Mouse (Mus musculus) neural tube, embryonic 15.5 days (tissue): Measurements from ENCODE around the gene Fbxo3. TPM values are rescaled to one million over a fixed set of nuclear protein-coding genes. Genes with fewer than 3 reads are reported as not detected.
"Not testable (repeated sequence)": the region's sequence is repeated elsewhere in the genome, so short reads cannot be mapped to it uniquely, and the experiment has no call there.

ENCODE experiments used
- ATAC-seq: fragments of 200-750 bp; cut with Nextera tagmentation; 2 replicates; pipeline ENCODE4 v1.8.0; 2017; ENCODE audit warnings: mild to moderate bottlenecking, moderate TSS enrichment, moderate library complexity; ENCODE audit not compliant: low FRiP score
- H3K27ac ChIP-seq: fragments of 300-500 bp; sonication (generic); replicated peaks from 2 replicates; pipeline ENCODE4 v1.5.1; 2015; ENCODE audit warnings: mild to moderate bottlenecking, inconsistent platforms
- H3K27me3 ChIP-seq: fragments of 300-500 bp; sonication (generic); replicated peaks from 2 replicates; pipeline ENCODE4 v1.6.1; 2015; ENCODE audit warnings: inconsistent platforms
- H3K36me3 ChIP-seq: fragments of 300-500 bp; sonication (generic); 2 replicates; pipeline ENCODE4 v1.6.1; 2015; ENCODE audit warnings: inconsistent platforms
- H3K4me1 ChIP-seq: fragments of 300-500 bp; sonication (generic); 2 replicates; pipeline ENCODE4 v1.6.1; 2015; ENCODE audit warnings: inconsistent platforms
- H3K4me2 ChIP-seq: fragments of 300-500 bp; sonication (generic); 2 replicates; pipeline ENCODE4 v1.6.1; 2015; ENCODE audit warnings: inconsistent platforms, mild to moderate bottlenecking, moderate library complexity
- H3K4me3 ChIP-seq: fragments of 300-500 bp; sonication (generic); replicated peaks from 2 replicates; pipeline ENCODE4 v1.5.1; 2015; ENCODE audit warnings: mild to moderate bottlenecking, inconsistent platforms
- H3K9ac ChIP-seq: fragments of 300-500 bp; sonication (generic); replicated peaks from 2 replicates; pipeline ENCODE4 v1.6.1; 2015; ENCODE audit warnings: mild to moderate bottlenecking, inconsistent platforms
- H3K9me3 ChIP-seq: fragments of 300-500 bp; sonication (generic); replicated peaks from 2 replicates; pipeline ENCODE4 v1.6.1; 2016; ENCODE audit warnings: inconsistent platforms
- WGBS: fragments of 180-500 bp; shearing (Covaris S2); methylation state at CpG from one replicate; pipeline ENCODE4 v1.1.7; 2015; ENCODE audit warnings: mixed read lengths; 5-methylcytosine and 5-hydroxymethylcytosine counted together
- polyA plus RNA-seq: library from polyadenylated mRNA; unstranded; fragments of >200 nt; fragmentation: Nextera tagmentation; extraction: Ambion mirVana; gene quantifications from 2 replicates; pipeline ENCODE4 v1.2.1, GENCODE M21; 2015

Gene Fbxo3
- polyA plus RNA-seq, 1 experiment from 2014 or later: 70.9 TPM

GRCm38 (mm10) chr2:104007793-104008519 lies 19.6 kb upstream of the Fbxo3 start:
- Histone ChIP-seq H3K4me3 (no peak overlapping the region), H3K27ac (no peak overlapping the region), H3K27me3 (no peaks in the 10 kb centered on the region; the same call in 1 of the 2 replicates), H3K36me3 (no peaks in the 10 kb centered on the region), H3K4me2 (no peak overlapping the region), H3K9ac (no peak overlapping the region), H3K4me1 (no peaks in the 10 kb centered on the region), H3K9me3 (no peaks in the 10 kb centered on the region)
- no peak for ATAC-seq
- WGBS: 86% methylated on average over 7 of the region's 7 CpGs

- not testable (repeated sequence) for H3K36me3 ChIP-seq, H3K4me2 ChIP-seq, H3K27me3 ChIP-seq, H3K27ac ChIP-seq, H3K9me3 ChIP-seq, H3K9ac ChIP-seq, H3K4me1 ChIP-seq, ATAC-seq, H3K4me3 ChIP-seq
- WGBS: 95% methylated on average over 3 of the region's 3 CpGs
Measured at GRCm38 (mm10) chr2:104008853-104009252, 18.7 kb upstream of the Fbxo3 start.

DNA sequence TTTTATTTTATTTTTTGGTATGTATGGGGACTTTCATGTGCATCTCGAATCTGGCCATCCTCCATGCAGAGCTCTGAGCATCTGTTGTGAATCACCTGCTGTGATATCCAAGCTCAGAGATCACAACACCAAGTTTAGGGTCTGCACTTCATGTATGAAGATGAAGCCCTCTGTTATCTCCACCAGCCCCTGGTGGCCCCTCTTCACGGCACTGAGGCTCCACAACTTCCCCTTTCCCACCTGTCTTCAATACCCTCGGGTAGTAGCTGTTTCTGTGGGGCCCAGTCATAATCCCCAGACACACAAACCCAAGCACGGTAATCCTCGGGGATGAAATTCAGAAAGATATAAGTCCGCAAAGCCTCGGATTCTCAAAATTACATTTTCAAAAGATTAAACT lies 4.4 kb upstream of the Fbxo3 start:
- no peaks in the 10 kb centered on the region for H3K36me3 ChIP-seq
- peaks cover 4% of the 10 kb centered on the region; the same call in 1 of the 2 replicates for H3K4me1 ChIP-seq
- WGBS: 82% methylated on average over 7 of the region's 7 CpGs
- H3K4me3 ChIP-seq: no peak overlapping the region
- H3K9me3 ChIP-seq: no peaks in the 10 kb centered on the region
- no peak for ATAC-seq
- H3K27me3 ChIP-seq: no peaks in the 10 kb centered on the region
- H3K27ac ChIP-seq: no peak overlapping the region
- H3K9ac ChIP-seq: no peak overlapping the region
- H3K4me2 ChIP-seq: no peak overlapping the region

GRCm38 (mm10) chr2:104024656-104025055 lies 2.9 kb upstream of the Fbxo3 start:
- no peak for ATAC-seq
- no peak overlapping the region for H3K4me3 ChIP-seq

GRCm38 (mm10) chr2:104028139-104028723 lies 710 bp downstream of the Fbxo3 start, which contains the start of gene 4931422A03Rik:
Gene 4931422A03Rik (minus strand): TSS chr2:104028361.
- Histone ChIP-seq H3K27me3 (no peaks in the 10 kb centered on the region), H3K9ac (peak within 1 kb of the TSS; percentile 77), H3K36me3 (peaks cover 4% of the 10 kb centered on the region), H3K4me1 (peaks cover 28% of the 10 kb centered on the region), H3K27ac (peak within 1 kb of the TSS; percentile 80), H3K9me3 (no peaks in the 10 kb centered on the region), H3K4me3 (peak within 1 kb of the TSS; percentile 82), H3K4me2 (peak within 1 kb of the TSS; percentile 86)
- ATAC-seq: peak; percentile 77
- 2% methylated on average over 31 of the region's 32 CpGs for WGBS

More at GRCm38 (mm10) chr2:104024656-104025055, 2.9 kb upstream of the Fbxo3 start:
- WGBS: 92% methylated on average over 4 of the region's 4 CpGs
- H3K36me3 ChIP-seq: no peaks in the 10 kb centered on the region
- H3K4me1 ChIP-seq: peaks cover 19% of the 10 kb centered on the region
- H3K27ac ChIP-seq: no peak overlapping the region
- no peaks in the 10 kb centered on the region for H3K9me3 ChIP-seq
- no peak overlapping the region for H3K9ac ChIP-seq
- no peak overlapping the region for H3K4me2 ChIP-seq
- H3K27me3 ChIP-seq: no peaks in the 10 kb centered on the region

DNA sequence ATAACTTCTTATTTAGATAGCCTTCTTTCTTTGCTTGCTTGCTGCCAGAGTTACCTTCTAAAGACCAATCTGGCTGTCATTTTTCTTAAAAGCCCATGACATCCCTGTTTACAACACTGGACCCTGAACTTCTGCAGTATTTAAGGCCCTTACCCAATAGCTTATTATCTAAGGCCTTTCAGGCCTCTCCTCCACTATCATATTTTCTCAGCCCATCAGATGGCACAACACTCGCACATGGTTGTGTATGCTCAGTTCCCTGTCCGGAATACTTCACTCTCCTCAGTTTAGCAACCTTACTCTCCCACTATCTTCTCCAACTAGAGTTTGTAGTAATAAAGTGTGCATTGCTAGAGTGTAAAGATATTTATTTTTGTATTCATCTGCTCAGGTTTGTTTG lies 1.6 kb downstream of the Fbxo3 start:
- peak overlapping the region; percentile 86 for H3K4me2 ChIP-seq
- H3K36me3 ChIP-seq: peaks cover 9% of the 10 kb centered on the region
- no peak overlapping the region for H3K27ac ChIP-seq
- no peaks in the 10 kb centered on the region for H3K27me3 ChIP-seq
- 79% methylated on average over 2 of the region's 2 CpGs for WGBS
- H3K4me1 ChIP-seq: peaks cover 28% of the 10 kb centered on the region
- H3K9ac ChIP-seq: peak overlapping the region; percentile 77; the same call in 1 of the 2 replicates
- H3K4me3 ChIP-seq: peak overlapping the region; percentile 82
- no peaks in the 10 kb centered on the region for H3K9me3 ChIP-seq
- ATAC-seq: no peak

DNA sequence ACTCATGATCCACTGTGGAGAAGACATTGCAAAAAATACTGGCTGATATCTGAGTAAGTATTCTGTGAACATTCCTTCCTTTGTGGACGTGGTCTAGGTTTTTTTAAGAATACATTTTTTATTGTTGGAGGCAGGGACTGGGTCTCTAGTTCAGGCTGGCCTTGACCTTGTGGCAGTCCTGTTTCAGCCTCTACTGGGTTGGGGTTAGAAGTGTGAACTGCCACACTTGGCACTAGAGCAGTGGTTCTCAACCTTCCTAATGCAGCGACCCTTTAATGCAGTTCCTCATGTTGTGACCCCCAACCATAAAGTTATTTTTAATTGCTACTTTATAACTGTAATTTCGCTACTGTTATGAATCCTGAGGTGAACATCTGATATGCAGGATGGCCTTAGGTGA lies 2.9 kb downstream of the Fbxo3 start:
- no peak overlapping the region for H3K9ac ChIP-seq
- WGBS: 85% methylated on average over 3 of the region's 3 CpGs
- no peaks in the 10 kb centered on the region for H3K27me3 ChIP-seq
- H3K36me3 ChIP-seq: peaks cover 12% of the 10 kb centered on the region
- no peak overlapping the region for H3K27ac ChIP-seq
- ATAC-seq: no peak
- H3K9me3 ChIP-seq: no peaks in the 10 kb centered on the region
- H3K4me3 ChIP-seq: no peak overlapping the region
- no peak overlapping the region for H3K4me2 ChIP-seq
- H3K4me1 ChIP-seq: peaks cover 28% of the 10 kb centered on the region

- H3K4me1 ChIP-seq: peaks cover 28% of the 10 kb centered on the region
- no peaks in the 10 kb centered on the region for H3K27me3 ChIP-seq
- H3K9ac ChIP-seq: no peak overlapping the region
- peaks cover 25% of the 10 kb centered on the region for H3K36me3 ChIP-seq
- ATAC-seq: no peak
- no peak overlapping the region for H3K27ac ChIP-seq
- no peaks in the 10 kb centered on the region for H3K9me3 ChIP-seq
- no peak overlapping the region for H3K4me3 ChIP-seq
- H3K4me2 ChIP-seq: no peak overlapping the region
- WGBS: 85% methylated on average over 3 of the region's 3 CpGs
Measured at GRCm38 (mm10) chr2:104032056-104032455, 4.5 kb downstream of the Fbxo3 start.

- ATAC-seq: peak; percentile 45; the same call in 1 of the 2 replicates
- H3K36me3 ChIP-seq: peaks cover 30% of the 10 kb centered on the region
Measured at GRCm38 (mm10) chr2:104034832-104035472, 7.4 kb downstream of the Fbxo3 start.

GRCm38 (mm10) chr2:104035595-104035994 lies 8.1 kb downstream of the Fbxo3 start:
- Histone ChIP-seq H3K27me3 (no peaks in the 10 kb centered on the region), H3K4me1 (peaks cover 1% of the 10 kb centered on the region; the same call in 1 of the 2 replicates), H3K36me3 (peaks cover 34% of the 10 kb centered on the region), H3K9ac (no peak overlapping the region), H3K27ac (no peak overlapping the region), H3K4me3 (no peak overlapping the region), H3K4me2 (no peak overlapping the region), H3K9me3 (no peaks in the 10 kb centered on the region)
- no peak for ATAC-seq
- 88% methylated on average over 6 of the region's 6 CpGs for whole genome bisulfite sequencing

More at GRCm38 (mm10) chr2:104034832-104035472, 7.4 kb downstream of the Fbxo3 start:
- Histone ChIP-seq H3K4me3 (no peak overlapping the region), H3K9ac (no peak overlapping the region), H3K4me1 (peaks cover 6% of the 10 kb centered on the region), H3K27me3 (no peaks in the 10 kb centered on the region), H3K4me2 (no peak overlapping the region), H3K9me3 (no peaks in the 10 kb centered on the region), H3K27ac (no peak overlapping the region)
- 33% methylated on average over 3 of the region's 3 CpGs for WGBS

DNA sequence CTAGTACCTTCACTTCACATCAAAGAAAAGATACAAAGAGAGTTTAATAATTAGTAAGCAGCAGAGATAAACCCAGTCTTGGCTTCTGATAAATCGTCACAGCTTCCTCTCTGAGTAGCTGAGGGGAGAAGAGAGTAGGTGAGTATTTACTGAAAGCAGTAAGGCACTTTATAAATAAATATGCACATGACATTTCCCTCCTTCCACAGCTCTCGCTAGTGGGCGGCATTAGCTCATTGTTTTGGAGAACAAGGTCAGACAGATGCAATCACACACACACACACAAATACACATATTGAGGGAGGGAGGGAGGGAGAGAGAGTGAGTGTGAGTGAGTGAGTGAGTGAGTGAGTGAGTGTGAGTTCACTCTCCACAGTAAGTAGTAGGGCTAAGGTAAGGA lies 8.8 kb downstream of the Fbxo3 start:
- no peak for ATAC-seq
- WGBS: 72% methylated on average over 3 of the region's 3 CpGs
- Histone ChIP-seq H3K4me3 (no peak overlapping the region), H3K9ac (no peak overlapping the region), H3K27me3 (no peaks in the 10 kb centered on the region), H3K4me2 (no peak overlapping the region), H3K4me1 (no peaks in the 10 kb centered on the region; the same call in 1 of the 2 replicates), H3K9me3 (no peaks in the 10 kb centered on the region), H3K27ac (no peak overlapping the region), H3K36me3 (peaks cover 34% of the 10 kb centered on the region)
